Mouse (Mus musculus) neural tube, embryonic 12.5 days (tissue): ENCODE measurements around the gene Pknox1. TPM values are rescaled to one million over a fixed set of nuclear protein-coding genes. Genes with fewer than 3 reads are reported as not detected.
"Not testable (repeated sequence)": the region's sequence is repeated elsewhere in the genome, so short reads cannot be mapped to it uniquely, and the experiment has no call there.

ENCODE experiments used
- ATAC-seq: fragments of 200-750 bp; cut with Nextera tagmentation; 2 replicates; pipeline ENCODE4 v1.8.0; 2017; ENCODE audit warnings: low read depth, mild to moderate bottlenecking, moderate TSS enrichment, moderate library complexity; ENCODE audit not compliant: low FRiP score
- H3K27ac ChIP-seq: fragments of 300-500 bp; sonication (generic); 2 replicates; pipeline ENCODE4 v1.5.1; 2016
- H3K27me3 ChIP-seq: fragments of 300-500 bp; sonication (generic); replicated peaks from 2 replicates; pipeline ENCODE4 v1.6.1; 2016; ENCODE audit warnings: mild to moderate bottlenecking
- H3K36me3 ChIP-seq: fragments of 300-500 bp; sonication (generic); 2 replicates; pipeline ENCODE4 v1.6.1; 2016; ENCODE audit warnings: mild to moderate bottlenecking
- H3K4me1 ChIP-seq: fragments of 300-500 bp; sonication (generic); 2 replicates; pipeline ENCODE4 v1.6.1; 2016
- H3K4me2 ChIP-seq: fragments of 300-500 bp; sonication (generic); replicated peaks from 2 replicates; pipeline ENCODE4 v1.6.1; 2016; ENCODE audit warnings: mild to moderate bottlenecking
- H3K4me3 ChIP-seq: fragments of 300-500 bp; sonication (generic); 2 replicates; pipeline ENCODE4 v1.5.1; 2016
- H3K9ac ChIP-seq: fragments of 300-500 bp; sonication (generic); 2 replicates; pipeline ENCODE4 v1.6.1; 2016; ENCODE audit warnings: mild to moderate bottlenecking
- H3K9me3 ChIP-seq: fragments of 300-500 bp; sonication (generic); 2 replicates; pipeline ENCODE4 v1.6.1; 2016; ENCODE audit warnings: mild to moderate bottlenecking
- WGBS: fragments of 180-500 bp; shearing (Covaris S2); methylation state at CpG from one replicate; pipeline ENCODE4 v1.1.7; 2016; 5-methylcytosine and 5-hydroxymethylcytosine counted together
- polyA plus RNA-seq: library from polyadenylated mRNA; unstranded; fragments of >200 nt; fragmentation: Nextera tagmentation; extraction: Ambion mirVana; gene quantifications from 2 replicates; pipeline ENCODE4 v1.2.1, GENCODE M21; 2016

Gene Pknox1
- polyA plus RNA-seq, 1 experiment from 2014 or later = 45.2 TPM

DNA sequence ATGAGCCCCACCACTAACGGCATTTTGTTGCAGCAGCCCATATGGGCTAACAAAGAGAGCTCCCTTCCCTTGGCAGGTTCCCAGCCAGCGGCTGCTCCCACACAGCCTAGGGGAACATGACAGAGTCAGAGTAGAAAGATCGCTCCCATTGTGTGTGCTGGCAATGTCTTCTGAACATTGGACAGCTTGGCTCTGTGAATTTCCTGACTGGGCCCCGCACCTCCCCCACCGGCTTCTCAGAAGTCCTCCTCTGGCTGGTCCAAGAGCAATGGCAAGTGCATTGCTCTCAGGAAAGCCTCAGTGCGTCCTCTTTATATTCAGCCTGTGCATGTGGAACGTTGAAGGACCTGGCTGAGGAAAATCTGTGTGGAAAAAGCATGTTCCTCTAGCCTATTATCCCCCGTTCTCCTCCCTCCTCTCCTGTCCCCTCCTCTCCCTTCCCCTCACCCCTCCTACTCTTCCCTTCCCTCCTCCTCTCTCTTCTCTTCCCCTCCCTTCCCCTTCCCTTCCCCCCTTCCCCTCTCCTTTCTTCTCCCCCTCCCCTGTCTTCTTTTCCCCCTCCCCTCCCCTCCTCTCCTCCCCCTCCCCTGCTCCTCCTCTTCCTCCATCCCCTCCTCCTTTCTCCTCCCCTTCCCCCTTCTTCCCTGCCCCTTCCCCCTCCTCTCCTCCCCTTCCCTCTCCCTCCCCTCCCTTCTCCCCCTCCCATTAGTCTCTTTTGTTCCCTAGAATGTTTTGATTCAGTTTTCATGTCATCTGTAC, 28.5 kb upstream of the Pknox1 start:
- no peaks in the 10 kb centered on the region for H3K27me3 ChIP-seq
- ATAC-seq = peak; percentile 88
- H3K36me3 ChIP-seq = peaks cover 7% of the 10 kb centered on the region
- no peaks in the 10 kb centered on the region for H3K9me3 ChIP-seq
- 25% methylated on average over 8 of the region's 8 CpGs for WGBS
- 0 out of 2 replicates have a peak overlapping the region, but pooled peaks have one; percentile 21 for H3K9ac ChIP-seq
- peak overlapping the region; percentile 24; the same call in 1 of the 2 replicates for H3K4me2 ChIP-seq
- peaks cover 19% of the 10 kb centered on the region for H3K4me1 ChIP-seq
- H3K27ac ChIP-seq = peak overlapping the region; percentile 67
- H3K4me3 ChIP-seq = no peak overlapping the region

- ATAC-seq = no peak
- 63% methylated on average over 3 of the region's 3 CpGs for WGBS
- H3K9ac ChIP-seq = no peak overlapping the region
- H3K27me3 ChIP-seq = no peaks in the 10 kb centered on the region
- peak overlapping the region; percentile 46; the same call in 1 of the 2 replicates for H3K27ac ChIP-seq
- no peak overlapping the region for H3K4me2 ChIP-seq
- H3K4me3 ChIP-seq = no peak overlapping the region
- H3K36me3 ChIP-seq = no peaks in the 10 kb centered on the region
- peaks cover 26% of the 10 kb centered on the region for H3K4me1 ChIP-seq
- H3K9me3 ChIP-seq = no peaks in the 10 kb centered on the region
These were observed 24.4 kb upstream of the Pknox1 start for GRCm38 (mm10) chr17:31540101-31540500.

- no peaks in the 10 kb centered on the region for H3K9me3 ChIP-seq
- H3K9ac ChIP-seq = no peak overlapping the region
- H3K4me1 ChIP-seq = peaks cover 17% of the 10 kb centered on the region
- no peaks in the 10 kb centered on the region for H3K36me3 ChIP-seq
- H3K4me3 ChIP-seq = no peak overlapping the region
- 53% methylated on average over 4 of the region's 4 CpGs for WGBS
- H3K27me3 ChIP-seq = no peaks in the 10 kb centered on the region
- no peak overlapping the region for H3K4me2 ChIP-seq
- H3K27ac ChIP-seq = no peak overlapping the region
- ATAC-seq = peak; percentile 51; the same call in 1 of the 2 replicates
These were observed 23.6 kb upstream of the Pknox1 start for GRCm38 (mm10) chr17:31540809-31541459.

DNA sequence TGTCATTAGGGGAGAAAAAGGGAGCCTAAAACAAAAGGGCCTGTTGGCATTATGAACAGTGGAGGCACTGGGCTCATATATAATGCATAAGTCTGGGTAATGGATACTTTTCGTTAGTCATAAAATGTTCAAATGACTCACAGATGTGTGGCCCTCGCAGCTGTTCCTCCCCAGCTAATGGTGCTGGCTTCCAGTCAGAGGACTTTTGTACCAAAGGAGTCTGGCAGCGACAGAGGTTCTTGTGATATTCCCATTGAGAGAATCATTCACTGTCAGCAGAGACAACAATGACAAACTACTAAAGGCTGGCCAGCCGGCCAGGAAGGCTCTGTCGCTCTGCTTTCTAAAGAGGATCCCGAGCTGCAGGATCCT, 23.1 kb upstream of the Pknox1 start:
- Histone ChIP-seq H3K9me3 (no peaks in the 10 kb centered on the region), H3K36me3 (no peaks in the 10 kb centered on the region), H3K27me3 (no peaks in the 10 kb centered on the region), H3K9ac (no peak overlapping the region), H3K4me3 (no peak overlapping the region), H3K4me2 (no peak overlapping the region), H3K4me1 (peaks cover 14% of the 10 kb centered on the region), H3K27ac (peak overlapping the region; percentile 47)
- WGBS = 15% methylated on average over 6 of the region's 6 CpGs
- peak; percentile 61; the same call in 1 of the 2 replicates for ATAC-seq

DNA sequence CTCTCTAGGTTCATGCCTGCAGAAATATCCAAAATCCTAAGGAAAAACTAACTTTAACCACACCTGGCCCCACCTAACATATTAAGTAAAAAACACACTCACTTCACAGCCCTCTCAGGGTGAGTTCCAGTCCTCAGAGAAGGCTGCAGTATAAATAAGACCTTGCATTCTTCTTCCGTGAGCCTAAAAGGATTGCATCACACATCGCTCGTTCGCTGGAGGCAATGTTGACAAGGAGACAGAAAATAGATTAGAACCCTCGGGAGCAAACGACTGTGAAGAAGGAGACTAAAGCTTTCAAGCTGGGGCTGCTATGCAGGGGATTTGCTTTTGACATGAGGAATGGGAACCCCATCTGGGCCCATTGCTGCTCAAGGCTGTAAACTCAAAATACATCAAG, 21.0 kb upstream of the Pknox1 start:
- Histone ChIP-seq H3K4me2 (no peak overlapping the region), H3K4me1 (peaks cover 14% of the 10 kb centered on the region), H3K9me3 (no peaks in the 10 kb centered on the region), H3K36me3 (no peaks in the 10 kb centered on the region), H3K9ac (no peak overlapping the region), H3K27ac (no peak overlapping the region), H3K4me3 (no peak overlapping the region), H3K27me3 (no peaks in the 10 kb centered on the region)
- no peak for ATAC-seq
- 38% methylated on average over 6 of the region's 6 CpGs for WGBS

DNA sequence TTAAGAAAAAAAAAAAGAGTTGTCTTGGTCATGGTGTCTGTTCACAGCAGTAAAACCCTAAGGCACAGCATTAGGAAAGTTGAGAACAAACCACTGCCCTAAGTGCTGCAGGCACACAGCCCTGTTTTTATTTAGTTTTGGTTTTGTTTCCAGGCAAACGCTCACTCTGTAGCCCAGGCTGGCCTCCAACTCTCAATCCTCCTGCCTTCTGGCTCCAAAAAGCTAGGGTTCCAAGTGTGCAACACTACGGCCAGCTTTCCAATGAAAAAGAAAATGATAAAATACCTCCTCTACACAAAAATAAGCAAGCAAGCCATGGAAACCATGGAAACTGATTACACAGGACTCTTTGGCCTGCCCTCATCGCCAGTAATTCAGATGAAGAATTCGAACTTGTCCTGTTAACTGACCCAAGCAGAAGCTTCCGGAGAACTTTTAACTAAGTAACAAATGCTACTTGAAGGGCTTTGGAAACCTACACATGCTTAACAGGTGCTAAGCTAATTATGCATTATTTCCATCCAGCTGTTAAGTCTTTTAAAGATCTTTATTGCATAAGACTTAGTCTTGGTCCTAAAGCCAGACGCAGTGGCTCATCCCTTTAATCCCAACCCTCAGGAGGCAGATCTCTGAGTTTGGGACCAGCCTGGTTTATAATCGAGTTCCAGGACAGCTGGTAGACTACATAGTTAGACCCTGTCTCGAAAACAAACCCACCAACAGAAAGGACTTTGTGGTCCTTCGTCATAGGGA, 17.9 kb upstream of the Pknox1 start:
- H3K4me2 ChIP-seq = no peak overlapping the region
- no peak overlapping the region for H3K9ac ChIP-seq
- no peaks in the 10 kb centered on the region for H3K27me3 ChIP-seq
- H3K27ac ChIP-seq = no peak overlapping the region
- H3K4me3 ChIP-seq = no peak overlapping the region
- H3K9me3 ChIP-seq = no peaks in the 10 kb centered on the region
- H3K36me3 ChIP-seq = no peaks in the 10 kb centered on the region
- WGBS = 90% methylated on average over 9 of the region's 9 CpGs
- H3K4me1 ChIP-seq = peaks cover 4% of the 10 kb centered on the region
- ATAC-seq = no peak

- Histone ChIP-seq H3K4me3 (no peak overlapping the region), H3K9ac (no peak overlapping the region), H3K36me3 (no peaks in the 10 kb centered on the region), H3K9me3 (no peaks in the 10 kb centered on the region), H3K4me2 (no peak overlapping the region), H3K27ac (no peak overlapping the region), H3K4me1 (peaks cover 3% of the 10 kb centered on the region; the same call in 1 of the 2 replicates), H3K27me3 (no peaks in the 10 kb centered on the region)
- no peak for ATAC-seq
- 67% methylated on average over 3 of the region's 3 CpGs for WGBS
These were observed 16.6 kb upstream of the Pknox1 start for GRCm38 (mm10) chr17:31547974-31548373.

DNA sequence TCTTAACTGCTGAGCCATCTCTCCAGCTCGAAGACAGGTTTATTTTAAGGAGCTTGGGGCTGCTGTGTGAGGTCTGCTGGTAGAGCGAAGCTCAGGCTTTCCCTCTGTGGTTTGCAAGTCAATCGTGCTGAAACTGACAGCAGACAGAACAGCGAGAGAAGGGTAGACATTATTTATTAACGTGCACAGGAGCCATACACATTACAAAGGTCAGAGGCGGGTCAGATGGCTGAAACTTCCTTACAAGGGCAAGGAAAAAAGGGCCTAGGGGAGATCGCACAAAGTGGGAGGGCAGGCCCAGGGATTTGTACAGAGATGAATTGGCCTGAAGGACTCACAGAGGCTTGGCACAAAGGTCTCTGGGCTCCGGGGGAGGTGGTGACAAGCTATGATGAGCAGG, 15.1 kb upstream of the Pknox1 start:
- Histone ChIP-seq H3K4me3 (no peak overlapping the region), H3K9me3 (no peaks in the 10 kb centered on the region), H3K36me3 (no peaks in the 10 kb centered on the region), H3K4me1 (no peaks in the 10 kb centered on the region), H3K4me2 (no peak overlapping the region), H3K27me3 (no peaks in the 10 kb centered on the region), H3K27ac (no peak overlapping the region), H3K9ac (no peak overlapping the region)
- 47% methylated on average over 8 of the region's 8 CpGs for WGBS
- no peak for ATAC-seq

GRCm38 (mm10) chr17:31552601-31553000, 11.9 kb upstream of the Pknox1 start:
- not testable (repeated sequence) for H3K36me3 ChIP-seq, ATAC-seq, H3K9ac ChIP-seq, H3K27ac ChIP-seq, H3K27me3 ChIP-seq, H3K4me1 ChIP-seq, H3K9me3 ChIP-seq, H3K4me3 ChIP-seq, H3K4me2 ChIP-seq
- 95% methylated on average over 23 of the region's 23 CpGs for WGBS

DNA sequence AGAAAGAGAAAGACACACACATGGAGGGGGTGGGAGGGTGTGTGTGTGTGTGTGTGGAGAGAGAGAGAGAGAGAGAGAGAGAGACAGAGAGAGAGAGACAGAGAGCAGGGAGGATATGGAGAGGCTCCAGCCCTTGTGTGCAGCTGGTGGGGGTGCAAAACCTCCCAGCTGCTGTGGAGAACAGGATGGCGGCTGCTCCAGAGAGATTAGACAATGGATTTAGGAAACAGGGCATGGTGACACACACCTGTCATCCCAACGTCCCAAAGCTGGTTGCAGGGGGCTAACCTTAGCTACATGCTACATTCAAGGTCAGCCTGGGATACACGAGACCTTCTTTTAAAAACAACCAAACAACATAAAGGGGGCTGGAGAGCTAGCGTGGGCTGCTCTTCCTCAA, 8.3 kb upstream of the Pknox1 start:
- H3K36me3 ChIP-seq = no peaks in the 10 kb centered on the region
- no peaks in the 10 kb centered on the region for H3K9me3 ChIP-seq
- no peak for ATAC-seq
- peaks cover 12% of the 10 kb centered on the region for H3K4me1 ChIP-seq
- 75% methylated on average over 4 of the region's 4 CpGs for WGBS
- H3K27ac ChIP-seq = no peak overlapping the region
- no peak overlapping the region for H3K4me3 ChIP-seq
- H3K4me2 ChIP-seq = no peak overlapping the region
- H3K9ac ChIP-seq = no peak overlapping the region
- H3K27me3 ChIP-seq = no peaks in the 10 kb centered on the region

- Histone ChIP-seq H3K27ac (no peak overlapping the region), H3K36me3 (no peaks in the 10 kb centered on the region), H3K4me2 (no peak overlapping the region), H3K9me3 (no peaks in the 10 kb centered on the region), H3K4me1 (peaks cover 12% of the 10 kb centered on the region), H3K9ac (no peak overlapping the region), H3K27me3 (no peaks in the 10 kb centered on the region), H3K4me3 (no peak overlapping the region)
- no peak for ATAC-seq
- 62% methylated on average over 11 of the region's 11 CpGs for WGBS
These were observed 7.2 kb upstream of the Pknox1 start for GRCm38 (mm10) chr17:31557124-31557880.
